Mouse (Mus musculus): ENCODE data around the gene Park7.
"Not testable (repeated sequence)": the region's sequence is repeated elsewhere in the genome, so short reads cannot be mapped to it uniquely, and the experiment has no call there.

Park7 gene

DNA sequence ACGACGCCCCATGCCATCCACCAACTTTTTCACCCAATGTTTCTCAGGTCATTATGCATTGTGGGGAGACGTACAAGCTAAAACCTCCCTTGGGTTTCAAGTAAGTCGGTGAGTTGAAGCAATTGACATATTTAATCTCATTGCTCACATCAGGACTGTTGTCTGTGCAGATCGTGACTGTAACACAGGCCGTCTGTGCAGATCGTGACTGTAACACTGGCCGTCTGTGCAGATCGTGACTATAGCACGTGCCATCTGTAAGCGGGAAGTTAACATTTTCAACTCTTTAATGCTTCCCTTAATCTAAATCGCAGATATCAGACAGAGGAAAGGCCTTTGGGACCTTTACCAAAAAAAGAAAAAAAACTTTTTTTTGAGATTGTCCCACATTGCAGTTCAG lies 494 bp downstream of the Park7 start:
- DNase-seq (ENCODE audit: low read depth, low spot score), result no peak

DNA sequence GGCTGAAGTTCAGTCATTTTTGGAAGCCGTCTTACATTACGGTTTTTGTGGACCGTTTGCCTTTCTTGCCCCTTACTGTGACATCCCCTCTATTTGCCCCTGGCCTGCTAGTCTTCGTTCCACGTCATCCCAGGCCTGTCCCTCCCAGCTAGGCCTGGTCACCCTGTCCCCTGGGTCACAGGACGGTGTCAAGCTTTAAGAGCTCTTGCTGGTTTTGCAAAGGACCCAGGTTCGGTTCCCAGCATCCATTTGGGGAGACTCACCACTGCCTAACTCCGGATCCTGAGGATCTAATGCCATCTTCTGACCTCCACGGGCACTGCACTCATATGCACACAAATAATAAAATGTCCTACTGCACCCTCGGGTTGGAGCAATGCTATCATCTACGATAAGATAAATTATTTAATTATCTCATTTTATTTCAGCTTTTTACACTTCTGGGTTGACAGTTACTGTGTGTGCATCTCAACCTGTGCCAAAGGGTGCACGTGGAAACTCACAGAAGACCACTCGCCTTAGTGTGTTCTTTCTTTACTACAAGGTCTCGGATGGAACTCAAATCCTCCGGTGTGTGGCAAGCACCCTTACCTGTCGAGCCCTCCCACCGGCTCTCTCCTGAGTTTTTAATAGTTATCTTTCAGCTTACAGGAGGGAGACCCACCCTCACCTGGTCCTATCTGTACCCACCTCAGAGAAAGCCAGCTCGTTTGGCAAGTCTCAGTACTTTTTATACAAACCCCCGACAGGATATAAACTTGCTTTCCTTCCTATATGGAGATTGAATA lies 3.9 kb downstream of the Park7 start:
- no peak for DNase-seq (ENCODE audit: low read depth, low spot score)

DNA sequence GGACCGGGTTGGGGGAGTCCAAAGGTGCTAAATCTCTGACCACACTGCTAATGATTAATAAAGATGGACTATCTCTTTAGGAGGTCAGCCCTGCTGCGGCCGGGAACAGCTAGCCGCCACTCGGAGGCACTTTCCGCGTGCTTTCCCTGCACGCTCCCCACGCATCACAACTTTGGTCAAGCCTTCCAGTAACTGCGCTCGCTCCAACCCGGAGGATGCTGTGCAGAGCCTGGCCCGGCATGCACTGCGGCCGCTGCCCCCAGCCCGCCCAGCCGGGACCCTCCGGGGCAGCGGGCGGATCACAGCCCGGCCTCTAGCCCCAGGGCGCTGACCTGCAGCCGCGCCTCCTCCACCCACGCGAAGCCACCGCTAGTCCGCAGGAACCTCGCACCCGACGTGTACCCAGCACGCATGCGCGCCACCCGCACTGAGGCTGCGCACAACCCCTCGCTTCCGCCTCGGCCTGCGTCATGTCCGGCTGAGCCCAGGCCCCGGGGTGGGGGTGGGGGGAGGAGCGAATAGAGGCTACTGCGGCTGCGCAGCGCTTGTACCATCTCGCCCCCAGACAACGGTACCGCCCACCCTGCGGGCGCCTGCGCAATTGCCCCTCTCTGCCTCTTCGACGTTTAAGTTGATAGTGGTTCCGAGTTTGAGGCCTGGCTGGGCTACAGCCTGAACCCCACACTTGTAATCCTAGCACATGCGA lies 4.6 kb downstream of the Park7 start:
- DNase-seq (ENCODE audit: low read depth, low spot score), result peak; percentile 92

DNA sequence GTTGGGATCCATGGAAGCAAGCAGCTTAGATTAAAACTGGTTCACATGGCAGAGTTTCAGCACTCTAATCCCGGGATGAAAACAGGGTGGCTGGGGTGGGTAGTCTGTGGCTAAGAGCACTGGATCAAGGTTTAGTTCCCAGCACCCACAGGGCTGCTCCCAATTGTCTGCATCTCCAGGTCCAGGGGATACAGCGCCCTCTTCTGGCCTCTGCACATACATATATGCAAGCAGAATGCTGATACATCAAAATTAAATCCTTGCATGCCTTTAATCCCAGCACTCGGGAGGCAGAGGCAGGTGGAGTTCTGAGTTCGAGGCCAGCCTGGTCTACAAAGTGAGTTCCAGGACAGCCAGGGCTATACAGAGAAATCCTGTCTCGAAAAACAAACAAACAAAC lies 5.7 kb downstream of the Park7 start:
- not testable (repeated sequence) for DNase-seq (ENCODE audit: low read depth, low spot score)

DNA sequence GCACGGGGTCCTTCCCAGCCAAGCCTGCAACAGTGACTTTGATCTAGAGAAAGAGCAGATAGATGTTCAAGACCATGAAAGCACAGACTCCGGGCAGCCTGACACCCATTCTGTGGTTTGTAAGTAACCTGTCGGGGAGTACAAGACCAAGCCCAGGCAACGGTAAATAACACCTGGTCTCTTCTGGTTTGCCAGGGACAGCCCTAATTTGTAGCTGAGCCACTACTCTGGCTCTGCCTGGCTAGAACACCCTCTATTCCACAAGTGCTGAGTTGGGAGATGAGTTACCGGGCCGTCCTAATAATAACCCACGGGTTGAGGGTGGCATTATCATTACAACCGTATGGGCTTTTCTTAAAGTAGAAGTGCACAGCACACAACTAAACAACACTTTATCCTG lies 7.1 kb downstream of the Park7 start:
- DNase-seq (ENCODE audit: low read depth, low spot score), result no peak

DNA sequence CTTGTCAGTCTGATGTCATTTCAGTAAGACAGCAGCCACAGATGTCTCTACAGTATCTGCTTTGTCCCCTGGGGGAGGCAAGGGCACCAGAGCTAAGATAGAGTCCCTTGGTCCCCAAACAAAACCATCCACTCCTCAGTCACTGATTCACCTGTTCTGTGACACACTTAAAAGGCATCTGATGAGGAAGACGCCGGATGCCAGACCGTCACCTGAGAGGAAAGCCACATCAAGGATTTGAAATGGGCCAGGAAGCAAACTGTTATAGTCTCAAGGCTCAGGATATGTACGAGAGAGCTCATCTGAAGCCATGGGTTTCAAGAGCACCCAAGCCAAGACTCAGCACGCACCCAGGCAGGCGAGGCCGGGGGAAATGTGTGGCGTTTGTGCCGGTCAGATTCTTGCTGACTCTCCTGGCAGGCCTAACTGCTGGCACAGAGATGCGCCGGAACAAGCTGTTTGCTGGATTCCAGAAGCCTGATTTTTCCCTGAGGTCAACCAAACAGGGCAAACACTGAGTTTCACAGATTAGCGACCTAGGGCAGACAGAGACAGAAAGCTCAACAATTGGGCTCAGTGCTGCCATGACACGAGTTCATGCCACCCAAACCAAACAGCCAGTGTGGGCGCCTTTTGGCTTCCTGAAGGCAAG lies 11.0 kb downstream of the Park7 start:
- DNase-seq (ENCODE audit: low read depth, low spot score), result no peak

DNA sequence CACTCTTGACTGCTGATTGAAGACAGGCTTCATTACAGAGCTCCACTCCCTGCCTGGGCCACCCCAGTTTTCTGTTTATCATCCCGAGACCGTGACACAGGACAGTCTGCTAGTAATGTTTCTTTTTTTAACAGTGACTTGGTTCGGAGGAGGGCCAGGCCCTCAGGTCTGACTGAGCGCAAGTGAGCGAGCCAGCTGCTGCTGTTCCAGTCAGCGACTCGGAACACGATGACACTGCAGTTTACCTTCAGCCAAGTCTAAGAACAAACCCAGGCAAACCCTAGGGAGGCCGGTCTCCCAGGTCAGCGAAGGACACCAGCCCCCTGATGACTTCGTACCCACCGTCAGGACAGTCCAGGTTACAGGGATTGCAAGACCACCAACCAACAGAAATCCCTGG lies 12.2 kb downstream of the Park7 start:
- no peak for DNase-seq (ENCODE audit: low read depth, low spot score)

DNA sequence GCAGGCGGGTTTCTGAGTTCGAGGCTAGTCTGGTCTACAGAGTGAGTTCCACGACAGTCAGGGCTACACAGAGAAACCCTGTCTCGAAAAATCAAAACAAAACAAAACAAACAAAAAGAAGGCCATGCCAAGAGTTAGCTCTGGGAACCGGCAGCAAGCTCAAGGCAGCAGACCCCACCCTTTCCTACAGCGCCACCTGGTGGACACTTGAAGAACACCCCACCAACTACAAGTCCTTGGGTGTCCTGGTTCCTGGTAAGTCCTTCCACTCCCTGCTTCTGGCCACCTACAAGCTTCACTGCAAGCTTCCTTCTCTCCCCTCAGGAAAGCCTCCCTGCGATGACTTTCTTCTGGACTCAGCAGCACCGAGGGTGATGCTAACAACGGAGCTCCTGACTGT lies 12.6 kb downstream of the Park7 start:
- DNase-seq (ENCODE audit: low read depth, low spot score), result peak; percentile 54

DNA sequence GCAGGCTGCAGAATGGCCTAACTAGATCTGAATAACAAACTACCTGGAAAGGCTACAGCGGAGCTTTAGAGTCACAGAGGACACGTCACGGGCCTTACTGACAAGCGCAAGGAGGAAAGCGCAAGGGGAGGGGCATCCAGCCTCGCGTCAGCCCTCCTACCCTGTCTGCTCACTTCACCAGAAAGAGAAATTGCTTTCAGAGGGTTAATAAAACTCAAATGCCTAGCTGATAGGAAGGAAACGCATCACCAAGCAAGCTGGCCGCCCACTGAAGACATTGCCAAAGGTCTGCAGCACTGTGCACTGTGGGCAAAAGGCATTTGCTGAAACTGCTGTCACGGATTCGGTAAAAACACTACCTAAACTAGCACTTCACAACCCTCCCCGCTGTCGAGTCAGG lies 13.8 kb downstream of the Park7 start:
- no peak for DNase-seq (ENCODE audit: low read depth, low spot score)

DNA sequence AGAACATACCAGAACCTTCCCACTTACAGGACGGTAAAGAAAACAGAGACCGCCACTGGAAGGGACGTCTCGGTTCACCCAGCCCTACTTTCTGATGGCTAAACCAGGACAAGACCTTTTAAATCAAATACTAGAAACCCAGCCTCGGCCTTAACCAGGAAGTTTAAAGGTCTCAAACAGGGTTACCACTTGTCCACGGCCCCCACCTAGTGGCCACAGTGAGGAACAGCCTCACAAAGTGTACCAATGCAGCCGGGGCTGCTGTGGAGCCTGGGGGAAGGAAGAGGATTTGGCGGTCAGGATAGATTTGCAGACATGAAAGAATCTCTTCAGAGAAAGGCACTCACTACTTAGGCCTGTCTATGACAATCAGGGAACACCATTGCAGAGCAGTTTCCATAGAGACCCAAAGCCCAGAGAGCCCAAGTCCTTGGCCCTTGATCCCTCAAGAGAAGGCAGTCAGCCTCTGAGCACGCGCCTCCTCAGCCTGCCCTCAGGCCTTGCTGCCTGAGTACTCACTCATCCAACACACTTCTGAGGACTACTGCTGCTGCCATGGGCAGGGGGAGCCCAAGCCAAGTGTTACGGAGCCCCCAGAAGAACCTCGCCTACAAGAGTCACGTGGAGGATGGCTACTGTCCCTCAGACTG lies 15.4 kb downstream of the Park7 start:
- DNase-seq (ENCODE audit: low read depth, low spot score), result peak; percentile 35

DNA sequence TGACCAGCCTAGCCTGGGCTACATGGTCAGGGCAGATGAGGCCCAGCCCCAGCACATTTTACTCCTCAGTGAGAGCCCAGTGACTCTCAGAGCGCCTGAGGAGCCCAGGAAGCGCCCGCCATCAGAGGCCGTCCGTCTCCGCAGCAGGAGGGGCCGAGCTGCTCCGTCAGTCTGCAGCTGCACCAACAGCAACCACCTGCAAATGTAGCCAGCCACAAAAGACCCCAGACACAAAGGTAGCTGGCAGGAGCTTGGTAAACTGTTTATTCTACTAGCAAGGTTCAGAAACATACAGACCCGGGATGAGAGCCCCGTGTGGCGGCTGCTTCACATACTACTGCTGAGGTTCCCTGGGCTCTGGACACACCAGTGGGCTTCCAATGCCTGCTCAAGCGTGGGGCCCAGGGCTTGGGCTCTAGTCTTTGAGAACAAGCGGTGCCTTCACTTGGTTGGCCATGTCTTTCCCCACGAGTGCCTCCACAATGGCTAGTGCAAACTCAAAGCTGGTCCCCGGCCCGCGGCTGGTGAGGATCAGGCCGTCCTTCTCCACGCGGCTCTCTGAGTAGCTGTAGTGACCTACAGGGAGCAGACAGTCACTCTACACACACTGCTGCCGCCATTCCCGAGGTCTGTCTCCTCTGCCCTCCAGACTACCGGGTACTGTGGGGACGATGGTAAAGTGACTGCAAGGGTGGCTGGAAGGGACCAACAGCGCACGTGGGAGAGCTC lies 17.2 kb downstream of the Park7 start:
- DNase-seq (ENCODE audit: low read depth, low spot score), result no peak

DNA sequence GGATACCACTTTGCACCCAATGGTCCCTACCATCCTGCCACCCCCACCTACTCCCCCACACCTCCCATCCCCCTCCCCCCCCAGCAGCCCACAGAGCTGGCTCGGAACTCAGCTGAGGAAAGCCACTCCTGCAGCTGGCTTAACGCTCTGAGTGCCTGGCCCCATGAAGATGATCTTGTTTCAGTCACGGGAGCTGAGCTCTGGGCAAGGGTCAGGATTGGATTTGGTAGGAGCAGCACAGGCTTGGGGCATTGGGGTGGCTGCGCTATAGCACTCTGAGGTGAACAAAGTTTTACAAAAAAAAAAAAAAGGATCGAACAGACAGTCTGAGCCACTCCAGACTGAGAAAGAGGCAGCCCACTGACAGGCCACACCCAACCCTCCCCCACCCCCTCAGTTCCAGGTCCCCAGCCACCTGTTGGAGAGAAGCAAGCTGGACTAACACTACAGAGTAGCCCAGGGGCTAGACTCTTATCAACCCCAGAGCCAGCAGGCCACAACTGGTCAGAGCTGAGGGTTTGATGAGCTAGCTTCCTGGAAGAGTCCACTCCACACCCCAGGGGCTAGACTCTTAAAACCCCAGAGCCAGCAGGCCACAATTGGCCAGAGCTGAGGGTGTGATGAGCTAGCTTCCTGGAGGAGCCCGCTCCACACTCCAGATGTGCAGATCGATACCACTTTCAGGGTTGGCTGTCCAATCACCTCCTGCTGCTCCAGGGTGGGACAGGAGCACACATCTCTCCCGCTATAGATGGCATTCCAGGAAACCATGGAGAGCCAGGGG lies 19.3 kb downstream of the Park7 start:
- DNase-seq (ENCODE audit: low read depth, low spot score), result no peak

DNA sequence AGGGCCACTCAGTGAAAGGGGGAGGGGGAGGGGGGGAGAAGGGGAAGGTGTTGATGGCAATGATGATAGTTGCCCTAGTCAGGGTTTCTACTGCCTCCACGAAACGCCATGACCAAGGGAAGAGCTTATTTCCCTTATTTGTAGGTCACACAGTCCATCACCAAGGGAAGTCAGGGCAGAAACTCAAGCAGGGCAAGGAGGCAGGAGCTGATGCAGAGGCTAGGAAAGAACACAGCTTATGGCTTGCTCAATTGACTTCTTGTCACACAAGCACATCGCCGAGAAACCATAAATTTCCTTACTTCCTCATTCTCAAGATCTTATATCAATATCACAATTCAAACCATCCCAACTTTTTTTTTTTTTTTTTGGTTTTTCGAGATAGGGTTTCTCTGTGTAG lies 22.9 kb downstream of the Park7 start:
- no peak for DNase-seq (ENCODE audit: low read depth, low spot score)

DNA sequence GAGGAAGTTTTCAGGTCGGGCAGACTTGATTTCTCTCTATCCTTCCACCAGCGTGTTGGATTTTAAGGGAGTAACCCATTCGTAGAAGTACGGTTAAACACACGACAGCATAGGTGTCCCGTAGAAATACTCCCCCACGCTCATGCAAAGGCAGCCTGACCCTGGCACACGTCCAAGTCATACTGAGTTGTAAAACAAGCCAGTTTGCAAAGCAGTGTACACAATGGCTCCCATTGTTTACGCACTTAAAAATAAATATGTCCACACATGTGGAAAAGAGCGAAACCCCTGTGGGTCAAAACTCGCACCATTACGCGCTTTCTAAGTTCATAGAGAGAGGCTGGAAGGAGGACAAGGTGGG lies 24.3 kb downstream of the Park7 start:
- DNase-seq (ENCODE audit: low read depth, low spot score), result no peak

DNA sequence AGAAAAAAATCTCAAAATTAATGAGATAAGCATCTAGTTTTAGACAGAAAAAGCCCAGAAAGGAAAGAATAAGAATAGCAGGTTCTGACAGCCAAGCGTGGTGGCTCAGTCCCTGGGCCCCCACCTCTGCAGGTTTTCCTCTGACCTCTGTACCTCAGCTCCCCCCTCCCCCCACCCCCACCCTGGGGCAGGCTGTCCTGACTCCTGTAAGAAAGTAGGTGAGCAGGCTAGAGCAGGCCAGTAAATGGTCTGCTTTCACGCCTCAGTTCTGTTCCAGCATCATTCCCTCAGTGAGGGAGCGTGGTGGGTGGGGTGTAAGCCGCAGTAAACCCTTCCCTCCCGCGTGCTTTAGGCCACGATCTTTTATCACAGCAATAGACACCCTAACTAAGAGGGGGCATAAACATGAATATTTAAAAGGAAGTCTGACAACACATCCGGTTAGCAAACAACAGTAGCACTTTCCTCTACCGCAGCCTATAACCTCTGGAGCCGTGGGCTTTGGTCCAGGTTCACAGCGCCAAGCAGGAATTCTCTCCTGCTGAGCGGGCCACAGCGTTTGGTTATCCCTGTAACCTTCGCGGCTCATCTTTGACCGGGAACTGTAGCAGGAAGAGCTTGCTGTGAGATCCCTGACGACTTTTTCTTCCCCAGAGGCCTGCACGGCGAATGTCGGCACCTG lies 24.8 kb downstream of the Park7 start:
- no peak for DNase-seq (ENCODE audit: low read depth, low spot score)

DNA sequence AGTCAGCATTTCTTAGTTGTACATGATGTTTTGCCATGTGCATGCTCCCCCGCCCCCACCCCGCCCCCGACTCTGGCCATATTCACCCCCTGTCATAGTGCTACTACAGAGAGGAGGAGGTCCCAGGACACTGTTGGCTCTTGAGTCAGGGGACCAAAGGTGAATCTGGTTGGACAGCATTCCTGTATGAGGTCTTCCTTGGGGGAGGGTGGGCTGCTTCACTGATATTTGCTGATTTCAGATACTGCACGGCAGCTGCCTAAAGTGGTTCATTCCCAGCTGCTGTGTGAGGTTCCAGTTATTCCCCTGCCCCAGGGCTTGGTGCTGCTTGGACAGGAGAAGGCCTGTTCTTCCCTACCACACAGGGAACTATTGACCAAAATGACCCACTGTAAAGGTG lies 25.7 kb downstream of the Park7 start:
- no peak for DNase-seq (ENCODE audit: low read depth, low spot score)

DNA sequence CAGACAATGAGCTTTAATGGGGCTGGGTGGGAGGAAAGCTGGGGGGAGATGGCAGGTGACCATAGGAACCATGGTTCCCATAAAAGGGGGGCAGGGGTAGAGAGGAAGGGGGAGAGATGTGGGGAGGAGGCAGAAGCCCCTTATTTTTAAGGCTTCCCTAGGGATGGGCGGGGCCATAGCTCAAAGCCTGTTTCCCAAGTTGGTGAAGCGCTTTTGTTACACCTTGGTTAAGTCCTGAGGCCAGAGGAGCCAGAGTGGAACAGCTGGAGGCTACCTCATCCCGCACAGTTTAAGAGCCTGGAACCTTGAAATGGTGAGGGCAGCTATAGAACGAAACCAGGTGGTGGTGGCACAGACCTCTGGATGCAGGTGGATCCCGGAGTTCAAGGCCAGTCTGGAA lies 26.3 kb downstream of the Park7 start:
- no peak for DNase-seq (ENCODE audit: low read depth, low spot score)

DNA sequence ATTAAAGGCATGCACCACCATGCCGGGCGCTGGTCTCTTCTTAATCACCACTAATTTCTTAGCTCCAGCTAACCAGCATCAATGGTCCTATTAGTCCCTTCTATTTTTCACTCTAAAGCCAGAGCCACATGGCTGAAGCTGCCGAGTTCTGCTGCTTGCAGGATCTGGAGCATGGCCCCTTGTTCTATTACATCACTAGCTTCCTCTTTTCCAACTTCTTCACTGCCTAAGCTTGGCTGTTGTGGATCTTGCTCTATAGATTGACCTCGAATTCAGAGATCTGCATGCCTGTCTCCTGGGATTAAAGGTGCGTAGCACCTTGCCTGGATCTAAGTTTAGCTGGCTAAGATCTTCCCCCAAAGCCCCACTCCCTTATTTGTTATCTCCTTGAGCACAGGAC lies 31.6 kb downstream of the Park7 start:
- no peak for DNase-seq (ENCODE audit: low read depth, low spot score)

DNA sequence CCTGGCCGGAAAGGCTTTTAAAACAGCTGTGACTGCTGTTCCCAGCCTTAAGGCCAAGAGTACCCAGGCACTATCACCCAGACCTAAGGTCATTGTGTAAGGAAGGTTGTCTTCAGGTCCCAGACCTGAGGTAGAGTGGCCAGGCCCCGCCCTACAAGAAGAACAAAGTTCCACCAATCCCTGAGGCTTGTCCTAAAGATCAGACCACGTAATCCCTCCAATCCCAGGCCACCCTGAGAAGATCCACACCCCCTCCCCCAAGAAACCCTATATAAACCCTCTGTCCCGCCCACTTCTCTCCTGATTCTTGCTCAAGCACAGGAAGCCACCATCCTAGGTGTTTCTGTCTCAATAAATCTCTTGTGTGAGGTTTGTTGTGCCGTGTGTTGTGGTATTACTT lies 33.9 kb downstream of the Park7 start:
- DNase-seq (ENCODE audit: low read depth, low spot score), result no peak

DNA sequence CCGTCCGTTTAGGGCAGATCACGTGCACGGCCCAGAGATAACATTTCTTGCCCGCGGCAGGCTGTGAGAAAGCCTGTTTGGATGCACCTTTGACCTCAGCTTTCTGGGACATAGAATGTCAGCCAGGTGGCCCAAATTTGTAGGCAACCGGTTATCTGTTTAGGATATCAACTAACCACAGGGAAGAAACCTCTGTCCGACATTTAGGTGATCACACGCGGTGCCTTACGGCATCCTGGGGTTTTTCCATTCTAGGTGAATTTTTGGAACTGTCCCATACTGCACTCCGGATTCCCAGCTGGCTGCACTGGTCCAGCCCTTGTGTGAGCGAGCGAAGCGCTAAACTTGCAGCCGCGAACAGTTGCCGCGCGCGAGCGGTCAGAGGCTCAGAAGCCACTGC lies 34.6 kb downstream of the Park7 start:
- no peak for DNase-seq (ENCODE audit: low read depth, low spot score)
